8 mouse cellular contexts compared by ENCODE assay signal in the genomic region with DNA sequence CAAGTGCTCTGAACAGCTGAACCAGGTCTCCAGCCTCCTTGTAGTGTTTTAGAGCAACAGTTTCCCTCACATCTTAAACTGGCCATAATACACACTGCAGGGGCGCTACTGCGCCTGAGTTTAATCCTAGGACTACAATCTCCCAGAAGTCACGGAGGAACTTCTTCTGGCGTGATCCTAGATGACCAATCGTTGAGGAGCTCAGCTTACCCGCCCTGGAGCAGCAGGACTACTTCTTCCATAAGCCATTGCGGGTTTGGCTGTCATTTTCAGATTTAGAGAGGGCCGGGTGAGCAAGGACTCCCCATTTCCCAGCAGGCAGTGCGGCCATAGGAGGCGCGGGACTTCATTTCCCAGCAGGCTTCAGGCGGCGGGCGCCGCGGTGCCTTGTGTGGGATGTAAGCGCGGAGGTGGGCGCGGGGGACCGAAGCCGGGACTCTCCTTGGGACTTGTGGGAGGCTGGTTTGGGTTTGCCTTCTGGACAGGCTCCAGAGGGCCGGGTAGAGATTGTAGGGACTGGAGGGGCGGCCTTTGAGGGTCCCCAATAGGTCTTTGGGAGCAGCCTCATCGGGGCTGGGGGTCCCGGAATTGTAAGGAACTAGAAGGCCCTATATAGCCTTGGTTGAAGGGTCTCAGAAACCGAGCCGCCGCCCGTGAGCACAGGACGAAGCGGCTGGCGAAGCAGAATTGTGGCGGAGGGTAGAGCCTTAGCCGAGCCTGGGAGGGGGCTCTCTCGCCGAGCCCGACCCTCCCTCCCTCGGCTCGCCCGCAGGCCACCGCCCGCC. TPM values are rescaled to one million over a fixed set of nuclear protein-coding genes. Genes with fewer than 3 reads are reported as not detected.
DNase-seq lines count a peak whose midpoint lies in the region; ATAC-seq and TF ChIP-seq lines count a peak whose summit lies in the region.

Gene Men1, plus strand, starts transcription at position 307 of the 785 bp plus-strand sequence.

- peak within 1 kb of the TSS; percentile 87 for H3K4me3 ChIP-seq in embryonic facial prominence, embryonic 13.5 days
- H3K4me3 ChIP-seq in kidney, adult 2 months (ENCODE audit: insufficient read depth, low read depth, low read length): peak within 1 kb of the TSS; percentile 60
- peak within 1 kb of the TSS; percentile 83 for H3K4me3 ChIP-seq in limb, embryonic 12.5 days (replicated peaks)
- peak within 1 kb of the TSS; percentile 72 for H3K4me3 ChIP-seq in midbrain, embryonic 15.5 days
- peak within 1 kb of the TSS; percentile 69 for H3K4me3 ChIP-seq in spleen, adult 2 months (ENCODE audit: extremely low read depth, insufficient read depth, insufficient read length)

- peaks cover 34% of the 10 kb centered on the region for H3K36me3 ChIP-seq in embryonic facial prominence, embryonic 13.5 days
- H3K36me3 ChIP-seq in kidney, adult 2 months (ENCODE audit: control insufficient read depth, insufficient read depth, low read length): no peaks in the 10 kb centered on the region
- peaks cover 34% of the 10 kb centered on the region for H3K36me3 ChIP-seq in limb, embryonic 12.5 days
- H3K36me3 ChIP-seq in midbrain, embryonic 15.5 days (replicated peaks): peaks cover 29% of the 10 kb centered on the region
- peaks cover 6% of the 10 kb centered on the region for H3K36me3 ChIP-seq in spleen, adult 2 months (ENCODE audit: control insufficient read depth, insufficient read depth, low read length)

- H3K4me2 ChIP-seq in embryonic facial prominence, embryonic 13.5 days: peak within 1 kb of the TSS; percentile 78
- H3K4me2 ChIP-seq in limb, embryonic 12.5 days: peak within 1 kb of the TSS; percentile 94
- peak within 1 kb of the TSS; percentile 91 for H3K4me2 ChIP-seq in midbrain, embryonic 15.5 days

- peak; percentile 87 for DNase-seq in 3134 (ENCODE audit: extremely low read depth, insufficient read length, low spot score)
- peak; percentile 94 for DNase-seq in adrenal gland, postnatal 36 days
- DNase-seq in heart, adult 18-20 months: peak; percentile 95 to 98
- peak; percentile 98 for DNase-seq in kidney, adult 2 months
- DNase-seq in spleen, adult 2 months (ENCODE audit: low read depth in 1 of 2, low spot score in 2 of 2): peak; percentile 79 to 91

- under 1% methylated on average over 42 of the region's 43 CpGs for WGBS in embryonic facial prominence, embryonic 13.5 days
- under 1% methylated on average over 43 of the region's 43 CpGs for WGBS in kidney, adult 2 months
- under 1% methylated on average over 39 of the region's 43 CpGs for WGBS in limb, embryonic 12.5 days
- WGBS in midbrain, embryonic 15.5 days: under 1% methylated on average over 42 of the region's 43 CpGs
- under 1% methylated on average over 40 of the region's 43 CpGs for WGBS in spleen, adult 2 months

- peak; percentile 92 for ATAC-seq in embryonic facial prominence, embryonic 13.5 days (ENCODE audit: insufficient number of reproducible peaks, insufficient read depth, low FRiP score, low TSS enrichment, low read depth)
- ATAC-seq in limb, embryonic 12.5 days (ENCODE audit: insufficient number of reproducible peaks, insufficient read depth, low FRiP score, low TSS enrichment, low read depth): peak; percentile 93
- peak; percentile 94 for ATAC-seq in midbrain, embryonic 15.5 days (replicated peaks)

- peaks cover 35% of the 10 kb centered on the region for H3K4me1 ChIP-seq in embryonic facial prominence, embryonic 13.5 days
- H3K4me1 ChIP-seq in kidney, adult 2 months (ENCODE audit: control insufficient read depth, insufficient read depth, low read length): peaks cover 20% of the 10 kb centered on the region
- H3K4me1 ChIP-seq in limb, embryonic 12.5 days (replicated peaks): peaks cover 27% of the 10 kb centered on the region
- H3K4me1 ChIP-seq in midbrain, embryonic 15.5 days: peaks cover 32% of the 10 kb centered on the region
- peaks cover 19% of the 10 kb centered on the region; the same call in 1 of the 2 replicates for H3K4me1 ChIP-seq in spleen, adult 2 months (ENCODE audit: control insufficient read depth, insufficient read depth, insufficient read length)

- peak within 1 kb of the TSS; percentile 85 for H3K27ac ChIP-seq in embryonic facial prominence, embryonic 13.5 days
- peak within 1 kb of the TSS; percentile 70 for H3K27ac ChIP-seq in kidney, adult 2 months (ENCODE audit: insufficient read depth, low read depth, low read length)
- peak within 1 kb of the TSS; percentile 87 for H3K27ac ChIP-seq in limb, embryonic 12.5 days
- peak within 1 kb of the TSS; percentile 83 for H3K27ac ChIP-seq in midbrain, embryonic 15.5 days
- H3K27ac ChIP-seq in spleen, adult 2 months (ENCODE audit: insufficient read depth, low read length): peak within 1 kb of the TSS; percentile 50

- no peaks in the 10 kb centered on the region for H3K9me3 ChIP-seq in embryonic facial prominence, embryonic 13.5 days
- H3K9me3 ChIP-seq in limb, embryonic 12.5 days: no peaks in the 10 kb centered on the region
- no peaks in the 10 kb centered on the region for H3K9me3 ChIP-seq in midbrain, embryonic 15.5 days

- no peak for TF ChIP-seq POLR2A in kidney, adult 2 months (IDR thresholded peaks at IDR 0.05; ENCODE audit: low read depth, low read length)
- peak; percentile 10; the same call in 1 of the 2 replicates for TF ChIP-seq POLR2A in spleen, adult 2 months (IDR thresholded peaks at IDR 0.05; ENCODE audit: low read depth, low read length)

- TF ChIP-seq CTCF in kidney, adult 2 months (conservative IDR thresholded peaks at IDR 0.05; ENCODE audit: insufficient read depth, insufficient read length, low read depth, low read length): peak; percentile 31; the same call in 1 of the 2 replicates
- TF ChIP-seq CTCF in spleen, adult 2 months (IDR thresholded peaks at IDR 0.05; ENCODE audit: extremely low read depth, insufficient read depth, insufficient read length, insufficient replicate concordance): no peak

- no peaks in the 10 kb centered on the region for H3K27me3 ChIP-seq in embryonic facial prominence, embryonic 13.5 days
- no peaks in the 10 kb centered on the region for H3K27me3 ChIP-seq in kidney, adult 2 months (replicated peaks; ENCODE audit: control insufficient read depth, insufficient read depth, low read length)
- H3K27me3 ChIP-seq in limb, embryonic 12.5 days: no peaks in the 10 kb centered on the region
- H3K27me3 ChIP-seq in midbrain, embryonic 15.5 days (replicated peaks): 0 out of 2 replicates have a peak, but pooled peaks cover 2% of the 10 kb centered on the region
- no peaks in the 10 kb centered on the region for H3K27me3 ChIP-seq in spleen, adult 2 months (ENCODE audit: control insufficient read depth, insufficient read depth, low read length)

- peak within 1 kb of the TSS; percentile 91 for H3K9ac ChIP-seq in embryonic facial prominence, embryonic 13.5 days
- peak within 1 kb of the TSS; percentile 83 for H3K9ac ChIP-seq in limb, embryonic 12.5 days (replicated peaks)
- peak within 1 kb of the TSS; percentile 76 for H3K9ac ChIP-seq in midbrain, embryonic 15.5 days

RNA-seq across cellular contexts. Expression of gene Men1, which starts in this region (rescaled TPM):
- total RNA-seq in adrenal gland, postnatal 36 days (2021): 10 to 100 TPM; 48.7 to 56.3 TPM
- 91.6 and 92.4 TPM in 2 replicates for polyA plus RNA-seq in embryonic facial prominence, embryonic 13.5 days (2015; fragmentation: Nextera tagmentation; extraction: Ambion mirVana)
- total RNA-seq in heart, adult 18-20 months (2021): 10 to 100 TPM; 13.3 to 14.0 TPM
- 49.5 and 63.2 TPM in 2 replicates for polyA plus RNA-seq in kidney, adult 2 months (2012; rRNA removed)
- 103 and 107 TPM in 2 replicates for polyA plus RNA-seq in limb, embryonic 12.5 days (2016; fragmentation: Nextera tagmentation; extraction: Ambion mirVana)
- polyA plus RNA-seq in midbrain, embryonic 15.5 days (2015; fragmentation: Nextera tagmentation; extraction: Ambion mirVana): 79.8 and 85.6 TPM in 2 replicates
- polyA plus RNA-seq in spleen, adult 2 months (2012; rRNA removed): 54.2 and 57.2 TPM in 2 replicates

Comparison
In these comparisons a context has a peak if more than half of its experiments do, and no peak if none do; other contexts are left out.
1. Peak in every context shown above with its lines: DNase-seq, ATAC-seq, H3K4me3 ChIP-seq and H3K27ac ChIP-seq.